Mouse (Mus musculus): ENCODE measurements around the gene Tsks. TPM values are rescaled to one million over a fixed set of nuclear protein-coding genes. Genes with fewer than 3 reads are reported as not detected.

Gene Tsks
- 1 to 10 TPM; 2.6 to 2.8 TPM for total RNA-seq (2021)
- long read RNA-seq, experiment 1, partial matches to known transcripts = 0 of 3 reads
- long read RNA-seq, experiment 1, other reads (novel, unspliced or antisense) = 3 of 3 reads
- long read RNA-seq, experiment 2, partial matches to known transcripts = 1 of 3 reads
- long read RNA-seq, experiment 2, other reads (novel, unspliced or antisense) = 2 of 3 reads

DNA sequence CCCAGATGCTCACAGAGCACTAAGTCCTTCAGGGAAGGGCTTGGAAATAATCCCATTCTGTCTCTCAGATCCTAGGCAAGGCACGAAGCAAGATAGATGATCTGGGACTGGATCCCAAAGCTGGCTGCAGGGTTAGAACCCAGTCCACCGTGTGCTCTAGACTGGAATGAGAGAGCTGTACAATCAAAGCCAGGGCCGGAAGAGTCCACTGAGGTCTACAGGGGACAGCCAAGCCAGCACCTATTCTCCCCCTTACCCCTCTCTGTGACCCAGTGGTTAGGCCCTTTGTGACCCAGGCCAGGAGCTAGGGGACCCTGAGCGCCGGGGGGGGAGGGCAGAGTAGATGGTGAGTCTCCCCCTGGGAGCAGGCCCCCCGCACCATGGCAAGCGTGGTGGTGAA lies at the start of gene Tsks:
Gene Tsks, plus strand, starts transcription at position 301 of the 400 bp plus-strand sequence.
- intact Hi-C loops (cut with DNase I) = no loop called here
- DNase-seq (ENCODE audit: low spot score in 2 of 2) = no peak

DNA sequence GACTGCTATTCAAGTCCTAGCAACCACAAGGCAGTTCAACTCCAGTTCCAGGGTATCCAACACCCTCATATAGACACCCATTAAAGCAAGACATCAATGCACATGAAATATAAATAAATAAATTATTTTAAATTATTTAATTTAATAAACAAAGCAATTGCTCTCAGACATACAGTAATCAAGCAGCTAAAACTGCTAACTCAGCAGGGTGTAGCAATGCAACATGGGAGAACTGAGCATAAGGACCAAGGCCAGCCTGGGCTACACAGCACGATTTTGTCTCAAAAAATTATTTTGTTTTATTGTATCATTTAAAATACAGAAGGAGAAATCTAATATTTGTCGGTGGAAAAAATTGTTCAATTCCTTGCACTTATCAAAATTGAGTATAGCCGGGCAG lies 48.8 kb upstream of the Tsks start:
- no peak for DNase-seq (ENCODE audit: low spot score in 2 of 2)
- intact Hi-C loops (cut with DNase I) = no loop called here

DNA sequence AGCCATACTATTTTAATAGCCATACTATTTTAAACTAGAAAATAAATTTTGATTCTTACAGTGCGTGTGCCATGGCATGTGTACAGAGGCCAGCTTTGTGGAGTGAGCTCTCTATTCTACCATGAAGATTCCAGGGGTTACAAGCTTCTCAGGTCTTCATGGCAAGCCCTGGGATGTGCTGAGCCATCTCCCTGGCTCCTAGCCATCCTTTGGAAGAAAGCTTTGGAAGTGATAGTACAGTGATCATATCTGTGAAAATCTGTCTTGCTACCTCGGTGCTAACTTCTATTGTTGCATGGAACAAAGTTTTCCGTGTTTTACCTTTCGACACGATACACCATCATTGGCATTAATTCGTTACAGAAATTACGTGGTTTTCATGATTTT lies 47.8 kb upstream of the Tsks start:
- no peak for DNase-seq (ENCODE audit: low spot score in 2 of 2)
- intact Hi-C loops (cut with DNase I) = no loop called here

DNA sequence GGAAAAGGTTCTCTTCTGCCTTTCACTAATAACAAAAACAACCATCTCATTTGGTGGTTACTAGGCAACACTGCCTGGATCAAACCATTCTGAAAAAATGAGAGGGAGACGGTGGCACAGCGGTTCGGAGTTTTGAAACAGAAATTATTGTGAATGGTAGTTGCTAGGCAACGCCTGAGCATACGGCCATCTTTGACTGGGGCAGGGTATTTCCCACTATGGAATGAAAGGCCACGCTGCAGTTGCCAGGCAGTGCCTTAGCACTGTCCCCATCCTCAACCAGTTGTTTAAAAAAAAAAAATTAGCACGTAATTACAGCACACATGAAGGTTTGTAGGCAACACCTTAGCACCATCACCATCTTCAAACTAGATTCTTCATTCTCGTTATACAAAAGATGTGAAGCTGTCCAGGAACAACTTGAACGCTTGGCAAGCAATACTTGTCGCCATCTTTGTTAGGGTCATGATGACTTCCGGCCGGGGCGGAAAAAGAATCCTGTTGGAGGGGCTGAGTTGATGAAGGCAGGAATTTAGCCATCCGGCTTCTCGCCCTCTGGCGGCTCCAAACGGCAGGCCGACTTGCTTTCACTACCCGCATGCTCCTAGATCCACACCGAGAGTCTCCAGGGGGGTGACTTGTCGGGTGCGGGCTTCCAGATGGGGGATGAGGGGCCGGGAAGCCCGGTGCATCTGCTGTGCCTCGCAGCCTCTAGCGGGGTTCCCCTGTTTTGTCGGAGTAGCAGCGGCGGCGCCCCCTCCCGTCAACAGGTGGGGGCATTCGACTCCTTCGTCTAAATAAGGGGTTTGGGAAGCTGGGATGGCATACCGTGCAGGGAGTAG lies 47.2 kb upstream of the Tsks start, which contains the start of gene Fuz:
Gene Fuz, plus strand, starts transcription at position 487 of the 842 bp plus-strand sequence.
- intact Hi-C loops (cut with DNase I) = no loop called here
- peak; percentile 93 to 96 for DNase-seq (ENCODE audit: low spot score in 2 of 2)

DNA sequence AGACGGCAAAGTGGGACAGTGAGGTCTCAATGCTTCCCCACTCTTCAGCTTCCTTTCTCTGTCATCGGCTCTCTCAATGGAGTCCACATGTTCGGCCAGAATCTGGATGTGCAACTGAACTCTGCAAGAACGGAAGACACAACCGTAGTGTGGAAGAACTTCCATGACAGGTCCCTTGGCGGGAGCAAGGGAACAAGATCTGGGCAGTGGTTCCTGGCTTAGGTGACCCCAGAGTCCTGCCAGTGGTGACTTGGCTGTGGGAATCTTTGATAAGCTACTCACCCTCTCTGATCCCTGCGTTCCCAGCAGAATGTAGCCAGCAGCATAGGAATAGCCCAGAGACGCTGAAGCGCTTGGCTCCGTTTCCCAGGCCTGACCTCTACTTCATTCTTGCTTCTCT lies 46.5 kb upstream of the Tsks start:
- DNase-seq (ENCODE audit: low spot score in 2 of 2) = no peak
- intact Hi-C loops (cut with DNase I) = no loop called here

DNA sequence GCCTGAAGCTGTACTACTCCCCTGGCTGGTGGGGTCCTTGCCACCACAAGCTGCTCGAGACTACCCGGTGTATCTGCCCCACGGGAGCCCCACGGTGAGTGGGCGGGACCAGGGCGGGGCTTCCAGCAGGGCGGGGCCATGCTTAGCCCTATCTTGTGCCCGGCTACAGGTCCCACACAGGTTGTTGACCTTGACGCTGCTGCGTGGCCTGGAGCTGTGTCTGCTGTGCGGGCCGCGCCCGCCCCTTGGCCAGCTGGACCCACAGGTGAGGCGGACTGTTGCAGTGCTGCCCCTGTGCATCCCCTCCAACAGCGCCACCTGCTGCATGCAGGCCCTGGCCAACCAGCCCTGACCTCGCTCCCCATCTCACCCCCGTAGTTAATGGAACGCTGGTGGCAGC lies 44.4 kb upstream of the Tsks start:
- no peak for DNase-seq (ENCODE audit: low spot score in 2 of 2)
- intact Hi-C loops (cut with DNase I) = no loop called here

DNA sequence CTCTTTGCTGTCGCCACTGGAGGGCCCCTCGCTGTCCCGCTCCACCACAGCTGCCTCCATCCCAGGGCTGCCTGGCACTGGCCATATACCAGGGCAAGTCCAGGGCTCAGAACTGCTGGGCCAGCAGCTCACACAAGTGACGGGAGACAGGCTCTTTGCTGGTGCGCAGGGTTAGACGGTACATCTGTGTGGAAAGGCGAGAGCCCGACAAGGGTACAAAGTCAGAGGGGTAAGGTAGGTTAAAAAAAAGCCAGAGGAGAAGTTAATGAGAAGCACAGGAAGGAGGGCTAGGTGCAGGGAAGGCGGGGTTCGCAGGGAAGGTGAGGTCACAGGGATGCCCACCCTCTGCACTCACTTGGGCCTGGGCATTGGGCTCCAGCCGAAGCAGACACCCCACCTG lies 42.4 kb upstream of the Tsks start:
- intact Hi-C loops (cut with DNase I) = no loop called here
- no peak for DNase-seq (ENCODE audit: low spot score in 2 of 2)

DNA sequence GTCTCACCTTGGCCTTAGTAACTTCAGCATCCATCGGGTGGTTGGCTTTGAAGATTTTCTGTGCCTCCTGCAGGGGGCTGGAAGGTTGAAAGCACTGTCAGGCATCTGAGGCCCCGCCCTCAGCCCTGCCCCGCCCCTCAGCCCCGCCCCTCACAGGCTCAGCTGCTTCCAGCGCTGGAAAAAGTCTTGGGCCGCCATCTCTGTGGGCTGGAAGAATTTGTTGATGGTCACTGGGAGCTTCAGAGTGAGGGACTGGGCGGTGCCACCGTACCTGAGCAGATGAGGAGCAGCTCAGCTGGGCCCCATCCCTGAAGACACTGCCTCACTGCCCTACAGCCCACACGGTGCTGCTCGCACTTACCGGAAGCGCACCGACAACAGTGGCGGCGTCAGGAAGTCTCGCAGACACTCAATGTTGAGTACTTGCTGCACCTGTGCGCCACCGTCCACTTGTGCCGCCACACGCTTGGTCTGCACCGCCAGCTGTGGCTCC lies 41.7 kb upstream of the Tsks start:
- DNase-seq (ENCODE audit: low spot score in 2 of 2) = no peak
- intact Hi-C loops (cut with DNase I) = no loop called here

DNA sequence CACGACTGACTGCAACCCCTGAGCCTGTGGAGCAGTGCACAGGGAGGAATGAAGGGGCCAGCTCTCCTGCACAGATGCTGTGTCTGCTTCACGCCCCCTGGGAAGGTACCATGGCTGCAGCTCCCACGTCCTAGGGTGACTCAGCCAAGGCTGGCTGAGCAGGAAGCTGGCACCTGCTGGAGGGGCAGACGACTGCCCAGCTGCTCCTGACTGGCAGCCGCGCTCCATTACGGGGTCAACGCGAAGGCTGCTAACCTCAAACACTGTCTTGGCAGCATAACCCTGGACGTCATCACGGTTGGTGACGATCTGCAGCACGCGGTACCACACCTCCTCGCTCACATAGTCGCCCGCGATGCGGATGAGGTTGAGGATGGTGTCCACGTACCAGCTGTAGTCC lies 37.6 kb upstream of the Tsks start:
- no peak for DNase-seq (ENCODE audit: low spot score in 2 of 2)
- intact Hi-C loops (cut with DNase I) = no loop called here

DNA sequence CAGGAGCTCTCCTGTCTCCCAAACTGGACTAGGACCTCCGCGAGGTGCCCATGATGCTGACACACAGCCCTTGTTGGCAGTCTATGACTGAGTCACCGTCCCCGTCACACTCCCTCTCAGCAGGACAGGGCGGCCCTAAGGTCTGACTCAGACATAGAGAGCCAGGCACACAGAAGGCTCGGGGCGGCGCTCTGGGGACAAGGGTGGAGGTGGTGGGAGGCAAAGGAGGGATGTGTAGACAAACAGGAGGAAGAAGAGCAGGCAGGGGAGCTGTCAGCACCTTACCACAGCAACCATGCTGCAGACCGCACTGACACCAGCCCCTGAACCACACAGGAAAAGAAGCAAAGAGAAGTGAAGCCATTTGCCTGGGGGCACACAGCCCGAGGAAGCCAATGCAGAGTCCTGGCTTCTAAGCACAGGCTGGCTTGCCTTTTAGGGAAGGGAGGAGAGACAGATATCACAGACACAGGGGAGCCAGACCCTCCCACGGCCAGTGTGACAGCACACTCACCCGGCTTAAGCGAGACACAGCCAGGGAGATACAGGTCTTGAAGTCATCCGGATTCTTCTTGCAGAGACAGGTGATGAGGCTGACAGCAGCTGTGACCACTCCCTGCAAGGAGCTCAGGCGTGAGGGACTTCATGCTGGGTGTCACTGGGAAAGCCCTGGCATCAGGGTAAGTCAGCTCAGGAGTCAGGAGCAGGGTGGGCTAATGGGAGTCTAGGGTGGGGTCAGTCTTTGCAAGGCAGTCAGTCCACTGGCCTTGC lies 34.1 kb upstream of the Tsks start:
- intact Hi-C loops (cut with DNase I) = no loop called here
- no peak for DNase-seq (ENCODE audit: low spot score in 2 of 2)

DNA sequence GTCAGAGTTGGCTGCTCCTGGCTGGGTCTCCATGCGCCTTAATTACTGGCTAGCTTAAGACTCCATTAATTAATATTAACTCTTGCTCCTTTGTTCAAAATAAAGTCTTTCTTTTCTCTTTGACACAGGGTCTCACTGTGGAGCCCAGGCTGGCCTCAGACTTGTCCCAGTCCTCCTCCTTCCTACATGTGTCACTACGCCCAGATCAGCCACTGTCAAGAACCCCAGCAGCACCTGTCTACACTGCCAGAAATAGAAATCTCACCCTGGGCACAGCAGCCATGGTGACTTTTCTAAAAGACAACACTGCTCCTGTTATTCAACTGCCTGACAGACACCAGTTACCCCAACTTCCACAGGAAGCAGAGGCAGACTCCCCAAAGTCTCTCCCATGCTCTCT lies 28.6 kb upstream of the Tsks start:
- DNase-seq (ENCODE audit: low spot score in 2 of 2) = no peak
- intact Hi-C loops (cut with DNase I) = no loop called here

DNA sequence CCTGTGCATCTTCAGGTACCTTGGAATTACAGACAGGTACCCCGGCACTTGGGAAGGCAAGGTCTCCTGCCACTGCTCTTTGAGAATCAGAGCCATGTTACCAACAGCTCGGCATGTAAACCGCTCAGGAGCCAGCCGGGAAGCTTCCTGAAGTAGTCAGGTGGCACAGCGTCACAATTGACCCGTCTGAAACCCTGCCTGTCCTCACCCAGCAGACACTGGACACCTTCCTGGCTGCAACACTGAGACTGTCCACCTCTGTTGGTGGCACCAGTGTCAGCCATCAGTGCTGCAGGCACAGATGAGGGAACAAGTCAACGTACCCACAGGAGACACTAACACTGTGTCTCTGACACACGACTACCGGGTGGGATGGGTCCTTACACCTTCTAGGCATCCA lies 27.7 kb upstream of the Tsks start:
- intact Hi-C loops (cut with DNase I) = no loop called here
- no peak for DNase-seq (ENCODE audit: low spot score in 2 of 2)

DNA sequence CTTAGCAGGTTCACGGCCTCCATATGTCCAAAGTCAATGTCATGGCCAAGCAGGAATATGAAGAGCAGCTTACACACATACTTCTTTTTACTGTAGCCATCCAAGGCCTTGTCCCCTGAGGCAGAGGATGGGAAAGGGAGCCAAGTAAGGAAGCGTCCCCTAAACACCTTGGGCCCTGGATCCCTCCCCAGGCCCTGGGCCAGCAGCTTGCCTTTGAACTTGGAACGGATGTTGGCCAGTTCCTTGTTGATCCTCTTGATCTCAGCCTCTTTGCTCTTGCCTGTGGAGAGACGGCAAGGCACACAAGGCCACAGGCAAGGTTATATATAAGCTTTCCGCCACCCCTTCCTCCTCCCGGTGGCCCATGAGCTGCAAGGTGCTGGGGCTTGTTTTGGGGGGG lies 26.8 kb upstream of the Tsks start:
- DNase-seq (ENCODE audit: low spot score in 2 of 2) = no peak
- intact Hi-C loops (cut with DNase I) = no loop called here

DNA sequence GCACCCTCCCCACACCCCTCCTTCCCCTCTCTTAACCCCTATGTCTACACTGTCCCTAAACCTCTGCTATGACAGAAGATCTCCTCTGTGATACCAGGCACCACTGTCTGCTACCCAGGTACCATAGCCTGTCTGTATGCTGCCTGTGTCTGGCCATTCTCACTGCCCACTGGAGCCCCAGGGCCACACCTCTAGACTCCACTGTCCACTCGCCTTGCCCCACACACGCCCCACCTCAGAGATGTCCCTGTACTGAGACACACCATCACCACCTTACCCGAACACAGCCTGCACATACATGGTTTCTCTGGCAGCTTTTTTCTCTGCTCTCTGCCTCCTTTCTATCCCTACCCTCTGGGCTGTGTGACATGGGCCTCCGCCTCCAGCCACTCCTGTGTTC lies 26.1 kb upstream of the Tsks start:
- intact Hi-C loops (cut with DNase I) = no loop called here
- DNase-seq (ENCODE audit: low spot score in 2 of 2) = no peak

DNA sequence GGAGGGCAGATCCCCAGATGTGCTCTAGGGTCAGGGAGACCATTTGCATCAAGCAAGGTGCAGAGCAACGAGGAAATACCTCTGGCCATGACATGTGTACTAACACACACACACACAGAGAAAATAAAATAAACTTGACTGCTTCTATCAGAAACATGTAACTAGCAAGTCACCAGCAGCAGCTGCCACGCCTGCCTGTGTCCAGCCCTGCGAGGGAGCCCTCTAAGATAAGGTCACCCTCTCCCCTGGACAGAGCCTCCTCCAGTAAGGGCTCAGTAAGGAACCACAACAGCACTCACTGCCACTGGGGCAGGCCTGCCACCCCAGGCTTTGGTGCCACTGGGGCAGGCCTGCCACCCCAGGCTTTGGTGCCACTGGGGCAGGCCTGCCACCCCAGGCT lies 24.8 kb upstream of the Tsks start:
- no peak for DNase-seq (ENCODE audit: low spot score in 2 of 2)
- intact Hi-C loops (cut with DNase I) = no loop called here

DNA sequence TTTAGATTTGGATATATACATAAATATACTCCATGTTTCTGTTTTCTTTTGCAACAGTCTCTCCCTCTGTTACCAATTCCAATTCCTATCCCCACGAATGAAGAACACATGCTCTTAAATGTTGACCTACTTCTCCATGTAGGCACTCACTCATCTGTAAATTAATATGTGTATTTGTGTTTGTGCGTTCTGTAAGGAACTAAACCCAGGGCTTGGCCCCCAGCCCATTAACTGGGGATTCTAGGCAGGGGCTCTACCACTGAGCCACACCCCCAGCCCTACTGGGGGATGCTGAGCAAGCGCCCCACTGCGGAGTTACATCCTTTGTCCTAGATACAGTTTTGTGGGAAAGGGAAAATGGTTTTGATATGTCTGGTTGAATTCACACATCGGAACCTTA lies 23.9 kb upstream of the Tsks start:
- no peak for DNase-seq (ENCODE audit: low spot score in 2 of 2)
- intact Hi-C loops (cut with DNase I) = no loop called here

DNA sequence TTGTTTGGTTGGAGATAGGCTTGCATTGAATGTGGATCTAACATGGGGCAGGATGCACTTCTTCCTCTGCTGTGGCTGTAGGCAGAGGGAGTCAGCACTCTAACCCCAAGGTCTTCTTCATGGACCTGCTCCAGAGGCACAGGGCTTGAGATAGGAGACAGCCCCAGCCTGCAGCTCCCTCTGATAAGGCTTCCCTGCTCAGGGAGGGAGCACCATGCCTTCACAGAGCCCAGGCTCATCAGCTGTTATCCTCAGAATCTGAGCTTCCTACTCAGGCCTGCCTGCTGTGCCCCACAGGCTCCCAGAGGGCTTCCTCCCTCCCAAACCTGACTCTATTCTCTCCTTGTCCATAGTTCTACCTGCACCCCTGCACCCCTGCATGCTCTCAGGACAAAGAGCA lies 20.5 kb upstream of the Tsks start:
- no peak for DNase-seq (ENCODE audit: low spot score in 2 of 2)
- intact Hi-C loops (cut with DNase I) = no loop called here

DNA sequence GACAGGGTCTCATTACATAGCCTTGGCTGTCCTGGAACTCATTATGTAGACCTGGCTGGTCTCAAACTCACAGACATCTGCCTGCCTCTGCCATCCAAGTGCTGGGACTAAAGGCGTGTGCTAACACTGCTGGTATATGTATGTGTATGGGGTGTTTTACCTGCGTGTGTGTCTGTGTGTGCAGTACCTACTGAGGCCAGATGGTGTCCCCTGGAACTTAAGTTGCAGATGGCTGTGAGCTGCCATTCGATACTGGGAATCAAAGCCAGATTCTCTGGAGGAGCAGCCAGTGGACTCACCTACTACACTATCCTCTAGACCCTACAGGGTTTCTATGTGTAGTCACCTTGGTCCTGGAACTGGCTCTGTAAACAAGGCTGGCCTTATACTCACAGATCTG lies 17.5 kb upstream of the Tsks start:
- intact Hi-C loops (cut with DNase I) = loop anchor here (5.0 kb wide), 1 partner anchor 47 kb away; the partner anchor contains the start of gene Cpt1c
- DNase-seq (ENCODE audit: low spot score in 2 of 2) = peak in 1 of 2 experiments; percentile 72

DNA sequence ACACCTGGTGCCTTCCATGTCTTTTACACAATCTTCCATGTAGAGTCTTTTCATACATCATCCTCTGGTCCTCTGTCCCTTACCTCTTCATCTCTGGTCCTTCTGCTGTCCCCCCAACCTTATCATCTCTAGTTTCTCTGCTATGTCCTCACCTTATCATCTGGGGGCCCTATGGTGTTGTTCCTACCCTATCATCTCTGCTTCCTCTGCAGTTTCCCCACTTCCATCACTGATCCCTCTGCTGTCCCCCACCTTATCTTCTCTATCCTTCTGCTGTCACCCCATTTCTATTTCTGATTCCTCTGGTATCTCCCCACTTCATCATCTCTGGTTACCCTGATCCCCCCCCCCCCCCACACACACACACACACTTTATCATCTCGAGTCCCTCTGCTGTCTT lies 14.4 kb upstream of the Tsks start:
- intact Hi-C loops (cut with DNase I) = loop anchor here (2.0 to 5.0 kb wide), 2 partner anchors 26 to 44 kb away; partner anchors contain the start of gene Cpt1c
- DNase-seq (ENCODE audit: low spot score in 2 of 2) = no peak
